Mouse (Mus musculus) kidney, adult 8-10 months (tissue): ENCODE results near the gene Fam234b.

Experiments
- DNase-seq, 2 experiments: peaks; one replicate each; pipeline ENCODE4 v3.0.0; 2022

Fam234b gene

DNA sequence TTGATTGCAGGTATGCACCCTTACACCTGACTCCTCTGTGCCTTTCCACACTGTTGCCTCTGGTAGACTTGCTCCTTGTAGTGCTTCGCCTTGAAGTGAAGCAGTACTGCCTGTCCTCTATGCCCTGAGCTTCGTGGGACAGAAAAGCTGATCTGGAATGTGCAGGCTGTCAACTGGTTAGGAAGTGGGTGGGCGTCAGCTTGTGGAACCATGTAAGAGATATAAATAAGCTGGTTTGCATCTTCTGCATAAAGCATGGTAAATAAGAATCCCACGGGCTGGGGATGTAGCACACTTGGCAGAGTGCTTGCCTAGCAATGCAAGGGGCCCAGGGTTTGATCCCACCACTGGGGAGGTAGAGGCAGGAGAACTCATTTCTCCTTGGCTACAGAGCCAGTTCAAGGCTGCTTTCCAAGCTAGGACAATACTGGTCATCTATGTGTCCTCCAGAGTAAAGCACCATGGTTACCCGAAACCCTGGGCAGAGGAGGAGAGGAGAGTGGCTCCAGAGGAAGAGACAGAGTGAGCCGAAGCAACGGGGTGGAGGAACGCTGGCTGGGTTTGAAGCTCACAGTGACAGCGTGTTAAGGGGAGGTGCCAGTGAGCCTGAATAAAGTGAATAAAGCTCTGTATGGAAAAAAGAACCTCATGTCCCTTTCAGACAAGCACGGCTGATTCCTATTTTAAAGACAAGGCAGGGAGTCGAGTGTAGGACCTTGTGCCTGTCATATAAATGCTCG lies 34.8 kb downstream of the Fam234b start:
- DNase-seq, result no peak

DNA sequence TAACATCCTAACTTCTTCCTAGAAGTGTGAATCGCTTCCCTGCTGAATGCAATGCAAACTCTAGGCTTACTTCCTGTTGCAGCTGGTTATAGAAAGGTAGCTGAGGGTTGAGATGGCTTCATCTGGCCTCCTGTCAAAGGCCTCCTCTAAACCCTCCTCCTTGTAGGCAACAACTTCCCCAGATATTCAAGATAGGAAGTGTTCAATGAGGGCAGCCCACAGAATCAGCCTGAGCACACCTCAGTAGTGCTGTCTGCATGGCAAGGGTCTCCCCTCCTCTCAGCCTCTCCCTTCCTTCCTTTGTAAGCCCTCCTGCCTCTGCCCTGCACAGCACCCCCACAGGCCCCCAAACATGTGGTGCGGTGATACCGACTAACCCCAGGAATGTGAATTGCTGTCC lies 38.0 kb downstream of the Fam234b start:
- DNase-seq, result no peak

DNA sequence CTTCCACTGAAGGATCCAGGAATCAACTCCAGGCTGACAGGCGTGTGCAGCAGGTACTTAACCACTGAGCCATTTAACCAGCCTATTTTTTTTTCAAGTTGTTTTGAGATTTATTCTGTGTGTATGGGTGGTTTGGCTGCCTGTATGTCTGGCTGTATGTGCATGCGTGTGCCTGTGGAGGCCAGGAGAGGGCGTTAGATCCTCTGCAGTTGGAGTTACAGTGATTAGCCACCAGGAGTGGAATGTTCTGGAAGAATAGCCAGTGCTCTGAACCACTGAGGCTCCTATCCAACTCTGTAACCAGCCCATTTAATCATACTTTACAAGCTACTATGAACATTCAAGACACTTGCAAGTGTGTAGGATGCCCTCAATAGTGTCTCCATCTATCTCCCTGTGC lies 38.8 kb downstream of the Fam234b start:
- no peak for DNase-seq

DNA sequence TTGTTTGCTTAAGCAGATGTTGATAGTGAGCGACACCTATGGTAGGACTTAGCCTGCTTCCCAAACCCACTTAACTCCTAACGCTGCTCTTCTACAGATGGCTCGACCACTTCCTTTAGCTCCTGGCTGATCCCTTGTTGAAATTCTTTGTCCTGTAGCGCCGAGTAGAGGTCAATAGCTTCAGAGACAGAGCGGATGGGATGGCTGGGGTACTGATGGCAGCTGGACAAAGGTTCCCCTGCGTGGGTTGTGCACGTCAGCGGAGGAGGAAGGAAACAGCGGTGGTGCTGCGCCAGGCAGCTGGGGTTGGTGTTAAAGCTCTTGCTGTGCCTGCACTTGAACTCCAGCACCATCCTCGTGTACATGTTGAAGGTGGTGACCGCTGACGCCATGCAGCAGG lies 39.5 kb downstream of the Fam234b start:
- no peak for DNase-seq

DNA sequence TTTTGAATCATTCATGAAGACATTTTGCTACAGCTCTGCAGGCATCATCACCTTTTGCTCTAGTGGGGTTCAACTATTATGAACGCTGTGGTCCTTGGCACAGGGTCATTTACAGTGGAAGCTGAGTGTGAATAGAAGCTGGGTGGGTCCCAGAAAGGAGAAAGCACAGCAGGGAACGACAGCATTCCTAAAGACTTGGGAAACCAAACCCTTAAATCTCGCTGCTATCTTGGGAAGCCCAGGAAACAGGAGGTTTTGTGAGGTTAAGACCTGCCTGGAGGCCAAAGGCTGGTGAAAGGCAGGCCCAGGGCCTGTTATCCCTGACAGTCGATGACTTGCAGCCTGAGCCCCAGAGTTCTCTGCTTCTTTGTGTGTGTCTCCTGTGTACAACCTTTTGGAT lies 40.4 kb downstream of the Fam234b start:
- DNase-seq, result no peak

DNA sequence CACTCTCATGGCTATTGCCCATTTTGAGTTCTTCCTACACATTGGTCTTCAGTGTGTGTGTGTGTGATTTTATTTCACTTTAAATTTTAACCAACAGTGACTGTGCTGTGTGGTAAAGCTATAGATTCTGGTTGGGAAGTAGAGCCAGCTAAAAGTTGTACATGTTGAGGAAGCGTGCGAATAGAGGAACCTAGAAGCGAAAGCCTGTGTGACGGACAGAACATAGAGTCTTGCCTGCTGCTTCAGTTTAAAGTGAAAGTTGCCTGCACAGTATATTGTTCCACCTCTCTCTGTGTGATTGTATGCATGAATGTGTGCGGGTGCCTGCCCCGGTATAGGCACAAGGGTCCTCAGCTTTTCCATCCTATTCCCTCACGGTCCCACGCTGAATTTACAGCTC lies 42.6 kb downstream of the Fam234b start:
- no peak for DNase-seq

DNA sequence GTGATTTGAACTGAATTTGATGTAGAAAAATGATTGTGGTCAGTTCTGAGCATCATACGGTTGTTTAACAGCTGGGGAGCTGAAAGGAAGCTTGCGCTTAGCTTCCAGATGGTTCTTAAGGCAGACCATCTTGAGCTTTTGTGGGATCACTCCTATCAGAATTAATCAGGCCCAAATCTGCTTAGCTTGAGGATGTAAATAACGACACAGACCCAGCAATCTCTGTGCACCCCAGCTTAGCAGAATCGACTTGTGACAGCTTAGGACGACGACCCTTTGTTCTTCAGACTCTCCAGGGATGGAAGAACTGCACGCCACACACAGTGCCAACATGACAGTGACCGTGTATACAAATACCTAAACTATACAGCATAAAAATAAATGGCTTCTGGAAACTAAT lies 47.8 kb downstream of the Fam234b start:
- no peak for DNase-seq

DNA sequence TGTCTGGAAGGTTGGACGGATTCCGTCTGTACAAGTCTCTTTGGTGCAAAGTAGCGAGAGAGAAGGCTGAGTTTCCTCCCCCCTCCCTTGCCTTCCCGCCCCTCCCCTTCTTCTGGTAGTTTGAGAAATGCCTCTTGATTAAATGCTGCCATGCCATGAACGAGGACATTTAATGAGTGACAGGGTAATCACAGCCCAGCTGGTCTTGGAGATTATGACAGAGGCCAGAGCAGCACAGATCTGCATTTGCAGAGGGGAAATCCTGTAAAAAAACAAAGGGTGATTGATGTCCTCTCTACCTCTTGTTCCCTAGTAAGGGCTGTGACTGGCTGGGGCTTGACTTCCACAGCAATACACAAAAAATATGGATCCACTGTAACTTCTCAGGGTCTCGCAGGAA lies 50.1 kb downstream of the Fam234b start:
- no peak for DNase-seq

DNA sequence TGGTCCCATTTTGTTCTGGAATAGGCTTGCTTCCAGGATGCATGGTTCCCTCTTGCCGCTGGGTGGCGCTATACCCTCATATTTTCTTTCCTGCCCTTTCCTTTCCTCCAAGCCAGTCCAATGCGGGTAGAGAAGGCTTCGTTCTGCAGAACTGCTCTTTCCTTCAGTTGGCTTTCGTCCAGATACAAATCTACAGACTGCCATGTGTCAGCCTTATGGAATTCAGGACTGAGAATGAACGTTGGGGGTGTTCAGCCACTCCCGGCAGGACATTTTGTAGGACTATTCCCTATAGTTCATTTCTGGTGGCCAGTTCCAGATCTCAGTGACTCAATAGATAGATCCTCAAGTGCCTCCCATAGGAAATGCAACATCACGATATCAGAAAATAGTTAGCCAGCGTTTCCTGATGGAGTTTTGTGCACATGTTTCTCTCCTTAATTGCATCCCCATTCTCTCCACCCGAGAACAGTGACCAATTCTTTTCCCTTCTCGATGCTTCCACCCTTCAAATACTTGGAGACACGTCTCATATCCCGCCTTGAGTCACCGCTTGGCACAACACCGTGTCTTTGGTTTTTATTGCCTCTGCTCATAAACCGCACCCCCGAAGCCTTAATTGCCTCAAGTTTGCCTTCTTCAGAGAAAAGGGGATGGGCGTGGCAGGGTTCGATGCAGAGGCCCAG lies 52.2 kb downstream of the Fam234b start:
- DNase-seq, result peak; percentile 57 to 58

DNA sequence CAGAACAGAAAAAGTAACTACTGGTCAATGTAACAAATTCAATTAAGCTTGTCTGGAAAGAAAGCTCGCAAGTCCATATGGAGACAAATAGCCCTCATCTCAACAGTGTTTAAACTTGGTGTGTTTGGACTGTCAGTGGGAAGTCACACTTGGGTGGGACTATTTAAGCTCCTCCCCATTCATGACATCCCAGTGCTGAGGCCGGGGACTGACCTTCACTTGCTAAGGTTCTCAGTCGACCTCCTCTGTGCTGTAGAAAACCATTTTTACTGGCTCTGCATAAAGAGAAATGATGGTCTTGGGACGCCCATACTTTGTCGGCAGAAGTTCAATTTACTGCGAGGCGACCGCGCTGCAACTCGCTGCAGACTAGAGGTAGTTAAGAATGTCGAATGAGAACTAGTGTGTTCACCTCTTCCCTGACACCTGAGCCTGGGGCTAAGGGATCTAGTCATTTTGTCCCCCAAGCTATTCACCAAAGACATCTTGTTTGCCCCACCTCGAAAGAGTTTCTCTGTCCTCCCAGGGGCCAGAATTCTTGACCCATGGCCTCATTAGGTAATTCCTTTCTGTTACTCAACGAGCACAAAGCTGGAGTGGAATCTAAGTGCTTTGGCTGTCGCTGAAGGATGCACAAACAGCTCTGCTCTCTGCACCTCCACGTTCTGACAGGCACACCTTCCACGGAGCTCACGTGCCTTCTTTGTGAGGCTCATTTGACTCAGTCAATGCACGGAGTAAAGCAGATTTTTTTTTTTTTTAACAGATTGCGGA lies 53.3 kb downstream of the Fam234b start:
- DNase-seq, result no peak

DNA sequence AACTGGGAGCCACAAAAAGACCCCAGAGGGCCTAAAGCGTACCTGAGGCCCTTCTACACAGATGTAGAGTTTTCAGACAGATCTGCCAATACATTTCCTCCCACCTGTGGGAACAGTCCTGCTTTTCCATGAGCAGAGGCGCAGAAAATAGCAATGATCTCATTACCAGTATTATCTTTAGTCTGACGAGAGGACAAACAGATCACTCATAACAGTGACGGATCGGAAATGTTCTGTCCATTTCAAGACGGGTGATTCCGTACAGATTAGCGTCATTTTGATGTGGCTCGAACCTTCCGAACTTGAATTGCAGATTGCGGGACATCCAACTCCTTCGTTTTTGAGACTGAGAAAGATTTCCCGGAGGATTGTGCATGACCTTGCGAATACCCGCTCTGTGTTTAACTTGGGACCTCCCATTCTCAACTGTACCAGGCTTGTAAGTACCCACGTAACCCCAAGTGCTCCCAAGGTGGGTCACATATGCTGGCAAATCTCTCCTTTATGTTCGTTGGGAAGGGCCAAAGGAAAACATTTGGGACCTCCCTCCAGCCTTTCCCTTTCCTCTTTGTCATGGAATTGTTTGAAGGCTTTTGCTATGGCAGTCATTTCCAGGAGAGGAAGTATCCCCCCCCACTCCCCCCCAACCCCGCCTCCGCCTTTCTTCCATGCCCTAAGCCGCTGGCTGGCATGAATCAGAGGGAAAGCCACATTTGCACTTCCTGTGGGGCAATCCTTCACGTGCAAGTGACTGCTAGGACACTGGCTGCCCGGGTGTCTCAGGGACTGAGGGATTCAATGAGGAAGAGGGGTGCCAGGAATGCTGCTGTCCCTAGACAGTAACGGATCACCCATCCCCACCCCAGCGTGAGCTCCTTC lies 54.3 kb downstream of the Fam234b start:
- DNase-seq, result peak in 1 of 2 experiments; percentile 13

DNA sequence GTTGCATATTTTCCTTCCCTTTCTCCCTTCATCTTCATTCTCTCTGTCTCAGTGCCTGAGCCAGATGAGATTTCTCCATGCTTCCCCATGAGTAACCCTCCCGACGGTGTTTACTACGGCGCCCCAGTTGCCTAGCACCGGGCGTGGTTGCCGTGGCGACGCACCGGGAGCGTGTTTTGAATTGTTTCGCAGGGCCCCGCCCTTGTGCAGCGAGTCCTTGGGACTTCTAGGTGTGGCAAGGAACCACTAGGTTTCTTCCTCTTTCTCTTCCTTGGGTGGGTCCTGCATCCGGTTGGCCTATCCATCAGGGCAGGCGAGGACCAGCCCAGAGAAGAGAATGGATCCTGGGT lies 54.9 kb downstream of the Fam234b start:
- DNase-seq, result peak; percentile 75 to 77

DNA sequence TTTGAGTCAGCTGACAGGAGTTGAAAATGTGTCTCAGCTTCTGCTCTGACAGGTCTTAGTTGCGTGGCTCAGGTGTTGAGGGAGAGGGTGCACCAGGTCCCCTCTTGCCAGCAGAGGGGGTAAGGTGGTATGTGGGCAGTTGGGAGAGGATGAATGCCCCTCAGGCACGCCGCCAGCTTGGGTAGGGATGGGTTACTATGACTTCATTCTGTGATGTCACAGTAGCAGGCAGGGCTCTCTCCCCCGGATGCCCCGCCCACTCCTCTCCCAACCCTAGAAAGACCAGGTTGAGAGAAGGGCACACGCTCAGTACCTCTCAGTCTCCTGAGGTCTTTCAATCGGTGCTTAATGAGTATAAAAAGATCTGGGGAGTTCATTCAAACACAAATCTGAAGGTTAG lies 56.4 kb downstream of the Fam234b start, which contains the start of gene Gsg1:
Gene Gsg1 (minus strand): TSS at position 199 of the 400 bp plus-strand sequence.
- no peak for DNase-seq

DNA sequence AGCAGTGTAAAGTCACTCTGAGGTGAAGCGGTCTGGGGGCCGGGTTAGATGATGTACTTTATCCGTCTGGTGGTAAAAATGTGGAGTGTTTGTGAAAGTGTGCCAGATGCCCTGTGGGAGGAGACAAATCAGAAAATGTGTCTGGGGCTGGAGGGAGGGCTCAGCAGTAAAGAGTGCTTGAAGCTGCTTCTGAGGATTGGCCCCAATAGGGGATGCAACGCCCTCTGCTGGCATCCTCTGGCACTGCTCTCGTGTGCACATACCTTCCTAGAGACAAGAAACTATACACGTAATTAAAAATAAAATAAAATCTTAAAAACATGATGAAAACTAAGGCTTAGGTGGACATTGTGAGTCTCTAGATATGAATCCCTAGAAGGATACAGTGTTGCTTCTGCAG lies 62.7 kb downstream of the Fam234b start:
- no peak for DNase-seq

DNA sequence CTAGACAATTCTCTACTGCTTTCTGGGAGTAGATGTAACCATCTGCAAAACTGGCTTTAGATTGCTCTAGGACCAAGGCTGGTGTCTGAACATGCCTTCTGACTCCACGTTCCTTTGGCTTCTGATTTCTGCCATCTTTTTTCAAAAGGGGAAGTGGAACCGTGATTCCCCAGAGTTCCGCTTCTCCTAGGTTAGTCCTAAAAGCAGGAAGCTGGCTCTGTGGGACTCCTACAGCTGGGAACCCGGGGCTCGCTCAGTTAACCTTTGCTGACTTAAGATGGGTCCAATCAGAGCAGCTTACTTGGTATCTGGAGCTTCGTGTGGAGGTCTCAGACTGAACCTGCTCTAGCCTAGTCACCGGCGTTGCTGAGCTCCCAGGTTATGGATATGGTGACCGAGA lies 63.3 kb downstream of the Fam234b start:
- no peak for DNase-seq

DNA sequence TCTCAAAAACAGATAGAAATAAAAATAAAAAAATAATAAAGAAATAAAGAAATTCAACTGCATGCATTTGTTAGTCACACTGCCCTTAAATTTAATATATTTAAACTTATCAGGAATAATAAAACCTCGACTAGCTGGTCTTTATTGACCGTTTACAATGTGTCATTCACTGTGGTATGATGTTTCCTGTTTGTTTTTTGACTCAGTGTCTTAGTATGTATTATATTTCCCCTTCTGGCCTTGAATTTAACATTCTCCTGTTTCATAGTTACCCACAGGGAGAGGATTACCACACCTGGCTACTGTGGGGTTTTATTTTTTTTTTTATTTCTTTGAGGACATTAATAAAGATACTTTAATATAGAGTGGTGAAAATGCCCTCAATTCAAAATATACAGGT lies 64.8 kb downstream of the Fam234b start:
- DNase-seq, result no peak

DNA sequence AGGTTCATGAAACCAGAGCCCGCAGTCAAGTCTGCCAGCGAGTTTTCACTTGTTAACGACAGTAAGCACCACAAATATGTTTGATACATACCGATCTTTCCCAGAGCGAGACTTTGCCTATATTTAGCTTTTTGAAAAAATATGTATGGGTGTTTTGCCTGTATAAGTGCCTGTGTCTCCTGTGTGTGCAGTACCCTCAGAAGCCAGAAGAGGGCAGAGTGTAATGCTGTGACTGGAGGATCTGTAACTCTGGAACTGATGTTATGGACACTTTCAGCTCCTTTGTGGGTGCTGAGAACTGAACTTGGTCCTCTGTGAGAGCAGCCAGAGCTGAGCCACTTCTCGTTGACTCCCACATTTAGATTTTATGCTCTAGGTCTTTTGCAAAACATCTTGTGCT lies 66.4 kb downstream of the Fam234b start:
- DNase-seq, result no peak

DNA sequence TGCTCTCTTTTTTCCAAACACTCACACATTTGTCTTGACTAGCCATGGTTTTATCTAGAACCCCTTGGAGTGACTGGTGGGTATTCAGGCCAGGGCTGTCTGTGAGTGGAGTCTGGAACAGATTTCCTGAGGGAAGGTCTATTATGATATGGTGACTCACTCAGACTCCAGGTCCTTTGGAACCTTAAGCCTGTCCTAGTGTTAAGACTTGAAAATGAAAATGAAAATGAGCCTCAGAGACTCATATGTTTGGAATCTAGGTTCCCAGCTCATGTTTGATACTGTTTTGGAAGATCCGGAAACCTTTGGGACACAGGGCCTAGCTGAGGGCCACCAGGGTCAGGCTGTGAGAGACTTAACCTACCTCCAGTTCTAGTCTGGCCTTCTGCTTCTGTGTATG lies 68.3 kb downstream of the Fam234b start:
- DNase-seq, result no peak

DNA sequence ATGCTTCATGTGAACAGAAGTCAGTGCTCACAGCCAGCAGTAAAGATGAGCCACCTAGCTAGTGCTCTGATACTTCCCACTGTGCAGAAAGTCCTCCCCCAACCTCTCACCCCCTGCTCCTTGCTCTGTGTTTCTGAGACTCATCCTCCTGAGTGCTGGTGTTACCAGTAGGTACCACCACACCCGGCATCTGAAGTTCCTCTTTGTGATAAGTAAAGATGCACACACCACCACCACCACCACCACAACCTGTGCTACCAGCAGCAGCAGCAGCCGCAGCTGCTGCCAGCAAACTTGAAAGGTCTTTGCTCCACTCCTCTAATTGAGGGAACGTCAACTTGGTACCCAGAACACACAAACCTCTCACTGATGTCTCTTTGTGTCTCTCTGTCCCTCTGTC lies 69.4 kb downstream of the Fam234b start:
- no peak for DNase-seq

DNA sequence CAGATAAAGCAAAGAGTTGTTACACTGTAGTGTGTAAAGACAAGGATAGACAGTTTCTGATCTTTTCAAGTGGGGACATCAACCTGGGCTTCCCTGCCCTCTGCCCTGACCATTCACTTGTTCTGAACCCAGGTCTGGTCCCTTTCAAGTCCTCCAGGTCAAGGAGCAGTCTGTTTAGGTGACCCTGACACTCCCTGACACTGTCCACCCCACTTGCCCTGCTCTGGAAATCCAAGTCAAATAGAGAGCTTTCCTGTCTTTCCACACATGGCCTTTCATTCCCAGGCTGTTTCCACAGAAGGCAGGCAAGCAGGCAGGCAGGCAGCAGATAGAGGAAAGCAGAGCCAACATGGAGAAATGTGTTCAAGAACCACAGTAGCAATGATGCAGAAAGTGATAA lies 70.6 kb downstream of the Fam234b start:
- no peak for DNase-seq

DNA sequence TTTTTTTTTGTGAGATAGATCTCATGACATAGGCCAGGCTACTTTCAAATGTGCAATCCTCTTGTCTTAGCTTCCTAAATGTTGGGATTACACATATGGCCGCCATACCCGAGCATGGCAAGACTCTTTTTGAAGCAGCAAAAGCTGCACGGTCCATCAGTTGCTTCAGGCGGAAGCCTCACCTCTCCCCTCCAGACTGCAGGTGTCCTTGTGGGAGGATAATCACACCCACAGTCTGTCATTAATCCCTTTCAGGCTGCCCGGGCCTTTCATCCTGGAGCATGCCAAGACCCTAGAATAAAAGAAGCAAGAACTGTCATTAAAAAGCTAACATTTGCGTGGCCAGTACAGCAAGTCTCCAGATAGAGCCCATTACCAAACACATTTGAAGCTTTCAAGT lies 71.8 kb downstream of the Fam234b start:
- DNase-seq, result no peak

DNA sequence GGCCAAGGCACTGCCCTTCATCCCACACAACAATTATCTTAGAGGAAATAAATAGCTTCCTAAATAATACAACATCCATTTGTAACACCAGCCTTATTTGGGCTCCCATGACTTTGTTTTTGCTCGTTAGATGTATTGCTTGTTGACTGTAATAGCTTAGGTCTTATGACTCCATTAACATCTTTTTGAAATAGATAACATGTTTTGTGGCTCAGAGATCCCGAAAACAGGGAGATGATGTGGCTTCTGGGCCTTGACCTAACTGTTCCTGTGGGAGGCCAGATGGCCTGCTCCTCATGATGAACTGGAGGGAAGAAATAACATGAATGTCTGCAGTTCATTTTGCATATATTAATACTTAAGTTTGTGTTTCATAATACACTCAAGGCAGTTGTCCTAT lies 74.0 kb downstream of the Fam234b start:
- no peak for DNase-seq

DNA sequence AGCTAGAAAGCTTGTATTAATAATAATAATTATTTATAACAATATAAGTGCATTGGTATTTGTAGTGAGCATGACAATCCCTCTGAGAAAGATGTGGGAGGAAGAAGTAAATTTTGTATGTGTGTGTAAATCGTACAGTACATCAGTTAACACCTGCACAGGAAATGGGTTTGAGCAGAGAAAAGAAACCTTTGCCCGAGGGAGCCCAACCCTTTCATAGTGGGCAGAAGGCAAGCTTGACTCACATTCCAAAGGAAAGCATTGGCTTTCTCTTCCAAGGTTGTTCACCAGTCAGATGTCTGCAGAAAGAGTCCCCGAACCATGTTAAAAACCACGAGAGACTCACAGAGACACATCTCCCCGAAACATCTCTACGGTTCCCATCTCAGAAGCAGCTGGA lies 75.3 kb downstream of the Fam234b start:
- DNase-seq, result no peak
